Mouse (Mus musculus) CD4-positive naive resting alpha-beta T cell, adult 57 days (primary cell): ENCODE measurements around the gene Mapk3. TPM values are rescaled to one million over a fixed set of nuclear protein-coding genes. Genes with fewer than 3 reads are reported as not detected.

ENCODE experiments used
- total RNA-seq: library from RNA; stranded (reverse); gene quantifications from one replicate; pipeline ENCODE4 v1.2.4, GENCODE M21; 2023

The Mapk3 gene
- total RNA-seq, result 47.4 TPM

GRCm38 (mm10) chr7:126759050-126759671, at the start of gene Mapk3:
Mapk3 (plus strand) TSS chr7:126759601.

GRCm38 (mm10) chr7:126766201-126766600, 6.8 kb downstream of the Mapk3 start, which contains the start of gene Gdpd3:
Gdpd3 (plus strand) TSS chr7:126766334.

DNA sequence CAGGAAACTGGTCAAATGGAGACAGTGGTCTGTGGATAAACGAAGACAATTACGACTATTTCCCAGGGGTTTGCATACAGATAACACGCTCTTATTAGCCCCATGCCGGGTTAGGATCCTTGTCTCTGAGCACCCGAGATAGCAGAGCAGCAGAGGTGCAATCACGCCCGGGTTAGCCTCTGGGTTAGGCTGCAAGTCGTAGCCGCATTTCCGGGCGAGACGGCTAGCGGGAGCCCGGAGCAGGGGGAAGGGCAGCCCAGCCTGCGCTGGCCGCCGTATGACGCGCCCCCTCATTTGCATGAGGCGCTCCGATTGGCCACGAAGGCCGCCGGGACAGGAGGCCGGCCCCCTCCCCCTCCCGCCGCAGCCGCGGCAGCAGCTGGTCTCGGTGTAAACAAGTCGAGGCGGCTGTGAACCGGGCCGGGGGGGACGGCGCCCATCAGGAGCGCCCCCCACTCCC, 17.2 kb downstream of the Mapk3 start, which contains the start of gene Ypel3:
Ypel3 (plus strand) TSS at position 358 of the 460 bp plus-strand sequence.

GRCm38 (mm10) chr7:126780971-126781635, 21.7 kb downstream of the Mapk3 start, which contains the start of gene Tbx6:
Tbx6 (plus strand) TSS chr7:126781483.

DNA sequence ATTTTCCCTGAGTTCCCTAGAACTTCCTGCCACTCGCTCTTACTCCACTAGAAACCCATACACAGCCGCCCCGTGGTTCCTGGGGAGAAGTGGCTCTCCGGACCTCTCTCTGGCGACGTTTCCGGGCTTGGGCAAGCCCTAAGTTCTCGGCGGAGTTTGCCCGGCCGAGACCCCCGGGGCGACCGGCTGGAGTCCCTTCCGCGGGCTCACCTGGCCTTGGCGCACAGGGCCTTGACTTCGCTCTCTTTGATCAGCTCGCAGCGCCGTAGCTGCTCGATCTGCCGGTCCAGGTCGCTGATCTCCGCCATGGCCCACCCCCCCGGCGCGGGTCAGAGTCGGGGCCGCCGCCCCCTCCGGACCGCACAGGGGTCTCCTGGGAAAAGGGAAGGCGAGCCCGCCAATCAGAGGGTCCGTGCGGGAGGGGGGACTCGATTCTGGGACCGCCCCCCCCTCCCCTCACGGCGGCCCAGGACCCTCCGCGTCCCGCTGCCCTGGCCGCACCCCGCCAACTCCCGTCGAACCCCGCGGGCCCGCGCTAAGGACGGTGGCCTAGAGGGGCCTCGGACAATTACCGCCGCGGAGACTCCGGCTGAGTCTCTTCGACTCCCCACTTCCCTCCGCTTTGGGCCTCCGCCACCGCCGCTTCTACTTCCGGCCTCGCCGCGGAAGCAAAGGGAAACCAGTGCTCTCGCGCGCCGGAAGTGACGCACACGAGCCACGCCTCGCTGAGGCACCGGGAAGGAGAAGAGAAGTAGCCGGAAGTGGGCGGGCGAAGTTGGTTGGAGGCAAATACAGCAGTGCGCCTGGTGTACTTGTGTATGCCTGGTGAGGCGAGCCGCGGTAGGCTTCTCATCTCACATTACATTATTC, 32.7 kb downstream of the Mapk3 start, which contains the start of gene Ppp4c:
Ppp4c (minus strand) TSS at position 646 of the 870 bp plus-strand sequence.

GRCm38 (mm10) chr7:126797411-126798126, 38.2 kb downstream of the Mapk3 start, which contains the start of gene Fam57b:
Fam57b (plus strand) TSS chr7:126797668.

Other genes with a start within 250 kb of the Mapk3 start
- 131 TPM for gene Eif3c, start 193.2 kb upstream of the Mapk3 start, total RNA-seq
- 6.9 TPM for gene Apobr, start 174.7 kb upstream of the Mapk3 start, total RNA-seq
- gene Cln3, start 173.8 kb upstream of the Mapk3 start, total RNA-seq, result 108 TPM
- not detected for gene Il27, start 164.7 kb upstream of the Mapk3 start, total RNA-seq
- 1.3 TPM for gene Nupr1, start 128.7 kb upstream of the Mapk3 start, total RNA-seq
- 70.0 TPM for gene Sgf29, start 110.3 kb upstream of the Mapk3 start, total RNA-seq
- gene Sult1a1, start 83.2 kb upstream of the Mapk3 start, total RNA-seq, result 0.44 TPM
- 186 TPM for gene Bola2, start 64.2 kb upstream of the Mapk3 start, total RNA-seq
- 10.8 TPM for gene Slx1b, start 63.8 kb upstream of the Mapk3 start, total RNA-seq
- gene Coro1a, start 51.8 kb upstream of the Mapk3 start, total RNA-seq, result 1,350 TPM
- 5.8 TPM for gene Gdpd3, start 6.7 kb downstream of the Mapk3 start, total RNA-seq
- 256 TPM for gene Ypel3, start 17.4 kb downstream of the Mapk3 start, total RNA-seq
- 11.5 TPM for gene Tbx6, start 21.9 kb downstream of the Mapk3 start, total RNA-seq
- gene Ppp4c, start 32.9 kb downstream of the Mapk3 start, total RNA-seq, result 252 TPM
- not detected for gene Fam57b, start 38.1 kb downstream of the Mapk3 start, total RNA-seq
- not detected for gene 4930451I11Rik, start 72.0 kb downstream of the Mapk3 start, total RNA-seq
- not detected for gene Doc2a, start 87.8 kb downstream of the Mapk3 start, total RNA-seq
- 19.3 TPM for gene Hirip3, start 102.4 kb downstream of the Mapk3 start, total RNA-seq
- gene Ino80e, start 102.8 kb downstream of the Mapk3 start, total RNA-seq, result 63.0 TPM
- 94.6 TPM for gene Taok2, start 125.1 kb downstream of the Mapk3 start, total RNA-seq
- gene Tmem219, start 163.3 kb downstream of the Mapk3 start, total RNA-seq, result 36.1 TPM
- gene Kctd13, start 169.3 kb downstream of the Mapk3 start, total RNA-seq, result 39.6 TPM
- not detected for gene Asphd1, start 190.0 kb downstream of the Mapk3 start, total RNA-seq
- gene Sez6l2, start 191.0 kb downstream of the Mapk3 start, total RNA-seq, result 9.2 TPM
- 154 TPM for gene Cdipt, start 216.3 kb downstream of the Mapk3 start, total RNA-seq
- not detected for gene Cdiptos, start 216.5 kb downstream of the Mapk3 start, total RNA-seq